Mouse (Mus musculus): Measurements from ENCODE around the gene Olfr788. TPM values are rescaled to one million over a fixed set of nuclear protein-coding genes. Genes with fewer than 3 reads are reported as not detected.

Olfr788 gene
- total and polyA plus RNA-seq, 3 experiments = not detected

Other genes starting within 250 kb of the Olfr788 start
Only the 20 nearest of the 24 such genes appear.
- not detected in 2 replicates for gene Olfr776, start 211.9 kb upstream of the Olfr788 start, total RNA-seq (2012; rRNA removed)
- gene Olfr776, start 211.9 kb upstream of the Olfr788 start, total RNA-seq (2014; rRNA removed) = not detected in 2 replicates
- not detected in 2 replicates for gene Olfr776, start 211.9 kb upstream of the Olfr788 start, polyA plus RNA-seq (2012; ENCODE audit: insufficient read length, low read depth)
- gene Olfr777, start 199.5 kb upstream of the Olfr788 start, total RNA-seq (2012; rRNA removed) = not detected in 2 replicates
- not detected in 2 replicates for gene Olfr777, start 199.5 kb upstream of the Olfr788 start, total RNA-seq (2014; rRNA removed)
- gene Olfr777, start 199.5 kb upstream of the Olfr788 start, polyA plus RNA-seq (2012; ENCODE audit: insufficient read length, low read depth) = not detected in 2 replicates
- gene Olfr780, start 152.9 kb upstream of the Olfr788 start, total RNA-seq (2012; rRNA removed) = not detected in 2 replicates
- not detected in 2 replicates for gene Olfr780, start 152.9 kb upstream of the Olfr788 start, total RNA-seq (2014; rRNA removed)
- not detected in 2 replicates for gene Olfr780, start 152.9 kb upstream of the Olfr788 start, polyA plus RNA-seq (2012; ENCODE audit: insufficient read length, low read depth)
- not detected in 2 replicates for gene Olfr781, start 142.1 kb upstream of the Olfr788 start, total RNA-seq (2012; rRNA removed)
- not detected in 2 replicates for gene Olfr781, start 142.1 kb upstream of the Olfr788 start, total RNA-seq (2014; rRNA removed)
- not detected in 2 replicates for gene Olfr781, start 142.1 kb upstream of the Olfr788 start, polyA plus RNA-seq (2012; ENCODE audit: insufficient read length, low read depth)
- gene Olfr782, start 122.1 kb upstream of the Olfr788 start, total RNA-seq (2012; rRNA removed) = not detected in 2 replicates
- gene Olfr782, start 122.1 kb upstream of the Olfr788 start, total RNA-seq (2014; rRNA removed) = not detected in 2 replicates
- gene Olfr782, start 122.1 kb upstream of the Olfr788 start, polyA plus RNA-seq (2012; ENCODE audit: insufficient read length, low read depth) = not detected in 2 replicates
- 0.04 and 0.08 TPM in 2 replicates for gene Olfr784, start 86.9 kb upstream of the Olfr788 start, total RNA-seq (2012; rRNA removed)
- gene Olfr784, start 86.9 kb upstream of the Olfr788 start, total RNA-seq (2014; rRNA removed) = not detected in 2 replicates
- 0.10 TPM in 1 of 2 replicates, not detected in the other for gene Olfr784, start 86.9 kb upstream of the Olfr788 start, polyA plus RNA-seq (2012; ENCODE audit: insufficient read length, low read depth)
- gene Olfr785, start 65.6 kb upstream of the Olfr788 start, total RNA-seq (2012; rRNA removed) = not detected in 2 replicates
- gene Olfr785, start 65.6 kb upstream of the Olfr788 start, total RNA-seq (2014; rRNA removed) = not detected in 2 replicates
- not detected in 2 replicates for gene Olfr785, start 65.6 kb upstream of the Olfr788 start, polyA plus RNA-seq (2012; ENCODE audit: insufficient read length, low read depth)
- gene Olfr786, start 43.7 kb upstream of the Olfr788 start, total RNA-seq (2012; rRNA removed) = not detected in 2 replicates
- gene Olfr786, start 43.7 kb upstream of the Olfr788 start, total RNA-seq (2014; rRNA removed) = not detected in 2 replicates
- not detected in 2 replicates for gene Olfr786, start 43.7 kb upstream of the Olfr788 start, polyA plus RNA-seq (2012; ENCODE audit: insufficient read length, low read depth)
- gene Olfr787, start 9.1 kb upstream of the Olfr788 start, total RNA-seq (2012; rRNA removed) = not detected in 2 replicates
- not detected in 2 replicates for gene Olfr787, start 9.1 kb upstream of the Olfr788 start, total RNA-seq (2014; rRNA removed)
- gene Olfr787, start 9.1 kb upstream of the Olfr788 start, polyA plus RNA-seq (2012; ENCODE audit: insufficient read length, low read depth) = not detected in 2 replicates
- gene Olfr789, start 13.8 kb downstream of the Olfr788 start, total RNA-seq (2012; rRNA removed) = not detected in 2 replicates
- gene Olfr789, start 13.8 kb downstream of the Olfr788 start, total RNA-seq (2014; rRNA removed) = not detected in 2 replicates
- not detected in 2 replicates for gene Olfr789, start 13.8 kb downstream of the Olfr788 start, polyA plus RNA-seq (2012; ENCODE audit: insufficient read length, low read depth)
- not detected in 2 replicates for gene Olfr790, start 27.5 kb downstream of the Olfr788 start, total RNA-seq (2012; rRNA removed)
- not detected in 2 replicates for gene Olfr790, start 27.5 kb downstream of the Olfr788 start, total RNA-seq (2014; rRNA removed)
- gene Olfr790, start 27.5 kb downstream of the Olfr788 start, polyA plus RNA-seq (2012; ENCODE audit: insufficient read length, low read depth) = not detected in 2 replicates
- not detected in 2 replicates for gene Olfr791, start 50.8 kb downstream of the Olfr788 start, total RNA-seq (2012; rRNA removed)
- not detected in 2 replicates for gene Olfr791, start 50.8 kb downstream of the Olfr788 start, total RNA-seq (2014; rRNA removed)
- not detected in 2 replicates for gene Olfr791, start 50.8 kb downstream of the Olfr788 start, polyA plus RNA-seq (2012; ENCODE audit: insufficient read length, low read depth)
- not detected in 2 replicates for gene Olfr792, start 68.2 kb downstream of the Olfr788 start, total RNA-seq (2012; rRNA removed)
- gene Olfr792, start 68.2 kb downstream of the Olfr788 start, total RNA-seq (2014; rRNA removed) = not detected in 2 replicates
- gene Olfr792, start 68.2 kb downstream of the Olfr788 start, polyA plus RNA-seq (2012; ENCODE audit: insufficient read length, low read depth) = not detected in 2 replicates
- not detected in 2 replicates for gene Olfr794, start 96.7 kb downstream of the Olfr788 start, total RNA-seq (2012; rRNA removed)
- not detected in 2 replicates for gene Olfr794, start 96.7 kb downstream of the Olfr788 start, total RNA-seq (2014; rRNA removed)
- gene Olfr794, start 96.7 kb downstream of the Olfr788 start, polyA plus RNA-seq (2012; ENCODE audit: insufficient read length, low read depth) = not detected in 2 replicates
- not detected in 2 replicates for gene Olfr796, start 141.6 kb downstream of the Olfr788 start, total RNA-seq (2012; rRNA removed)
- gene Olfr796, start 141.6 kb downstream of the Olfr788 start, total RNA-seq (2014; rRNA removed) = not detected in 2 replicates
- gene Olfr796, start 141.6 kb downstream of the Olfr788 start, polyA plus RNA-seq (2012; ENCODE audit: insufficient read length, low read depth) = 0.07 TPM in 1 of 2 replicates, not detected in the other
- not detected in 2 replicates for gene Olfr798, start 156.9 kb downstream of the Olfr788 start, total RNA-seq (2012; rRNA removed)
- gene Olfr798, start 156.9 kb downstream of the Olfr788 start, total RNA-seq (2014; rRNA removed) = not detected in 2 replicates
- gene Olfr798, start 156.9 kb downstream of the Olfr788 start, polyA plus RNA-seq (2012; ENCODE audit: insufficient read length, low read depth) = not detected in 2 replicates
- gene Olfr799, start 166.5 kb downstream of the Olfr788 start, total RNA-seq (2012; rRNA removed) = not detected in 2 replicates
- gene Olfr799, start 166.5 kb downstream of the Olfr788 start, total RNA-seq (2014; rRNA removed) = not detected in 2 replicates
- gene Olfr799, start 166.5 kb downstream of the Olfr788 start, polyA plus RNA-seq (2012; ENCODE audit: insufficient read length, low read depth) = not detected in 2 replicates
- gene Olfr800, start 186.7 kb downstream of the Olfr788 start, total RNA-seq (2012; rRNA removed) = not detected in 2 replicates
- gene Olfr800, start 186.7 kb downstream of the Olfr788 start, total RNA-seq (2014; rRNA removed) = not detected in 2 replicates
- gene Olfr800, start 186.7 kb downstream of the Olfr788 start, polyA plus RNA-seq (2012; ENCODE audit: insufficient read length, low read depth) = not detected in 2 replicates
- gene Olfr801, start 202.9 kb downstream of the Olfr788 start, total RNA-seq (2012; rRNA removed) = not detected in 2 replicates
- not detected in 2 replicates for gene Olfr801, start 202.9 kb downstream of the Olfr788 start, total RNA-seq (2014; rRNA removed)
- not detected in 2 replicates for gene Olfr801, start 202.9 kb downstream of the Olfr788 start, polyA plus RNA-seq (2012; ENCODE audit: insufficient read length, low read depth)
- not detected in 2 replicates for gene Olfr802, start 217.2 kb downstream of the Olfr788 start, total RNA-seq (2012; rRNA removed)
- not detected in 2 replicates for gene Olfr802, start 217.2 kb downstream of the Olfr788 start, total RNA-seq (2014; rRNA removed)
- gene Olfr802, start 217.2 kb downstream of the Olfr788 start, polyA plus RNA-seq (2012; ENCODE audit: insufficient read length, low read depth) = not detected in 2 replicates